Mouse (Mus musculus) fat pad, adult 2 months (tissue): ENCODE measurements around the gene Thrsp.
"Not testable (repeated sequence)": the region's sequence is repeated elsewhere in the genome, so short reads cannot be mapped to it uniquely, and the experiment has no call there.

Source experiments
- DNase-seq: peaks from one replicate; pipeline ENCODE4 v3.0.0-alpha.2; 2011; ENCODE audit warnings: low read depth, low spot score; ENCODE audit errors: extremely low read depth

The Thrsp gene

DNA sequence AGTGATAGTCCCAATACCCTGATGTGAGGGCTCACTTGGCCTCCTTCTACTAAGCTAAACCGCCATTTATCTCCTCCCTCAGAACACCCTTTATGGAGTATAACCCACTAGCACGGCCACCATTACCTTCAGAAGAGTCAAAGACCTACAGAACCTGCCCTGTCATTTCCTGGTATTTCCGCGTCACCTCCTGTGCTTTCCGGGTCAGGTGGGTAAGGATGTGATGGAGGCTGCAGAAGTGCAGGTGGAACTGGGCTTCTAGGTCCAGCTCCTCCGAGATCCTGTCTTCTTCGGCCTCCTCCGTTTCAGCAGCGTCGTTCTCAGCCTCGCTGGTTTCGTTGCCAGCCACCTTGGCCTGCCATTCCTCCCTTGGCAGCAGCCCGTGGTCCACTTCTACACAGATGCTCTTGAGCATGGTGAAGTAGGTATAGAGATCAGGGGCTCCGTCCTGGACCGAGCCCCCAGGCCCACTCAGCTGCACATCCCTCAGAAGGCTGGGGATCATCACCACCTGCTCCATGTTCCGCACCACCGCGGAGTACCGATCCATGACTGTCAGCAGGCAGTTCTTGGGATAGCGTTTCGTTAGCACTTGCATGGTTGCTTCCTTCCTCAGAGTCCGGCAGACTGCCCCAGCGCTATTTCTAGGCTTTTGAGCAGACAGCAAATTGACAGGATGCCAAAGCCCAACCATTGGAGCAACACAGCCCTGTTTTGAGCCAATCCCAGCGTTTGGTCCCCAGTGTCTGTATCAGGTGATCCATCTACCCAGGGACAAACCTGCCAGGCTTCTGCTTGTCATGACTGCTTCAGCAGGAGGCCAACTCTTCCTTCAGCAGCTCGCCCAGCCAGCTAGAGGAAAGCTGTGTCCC lies at the start of gene Thrsp:
TSS of gene Thrsp (minus strand) at position 825 of the 872 bp plus-strand sequence.
- DNase-seq = no peak

DNA sequence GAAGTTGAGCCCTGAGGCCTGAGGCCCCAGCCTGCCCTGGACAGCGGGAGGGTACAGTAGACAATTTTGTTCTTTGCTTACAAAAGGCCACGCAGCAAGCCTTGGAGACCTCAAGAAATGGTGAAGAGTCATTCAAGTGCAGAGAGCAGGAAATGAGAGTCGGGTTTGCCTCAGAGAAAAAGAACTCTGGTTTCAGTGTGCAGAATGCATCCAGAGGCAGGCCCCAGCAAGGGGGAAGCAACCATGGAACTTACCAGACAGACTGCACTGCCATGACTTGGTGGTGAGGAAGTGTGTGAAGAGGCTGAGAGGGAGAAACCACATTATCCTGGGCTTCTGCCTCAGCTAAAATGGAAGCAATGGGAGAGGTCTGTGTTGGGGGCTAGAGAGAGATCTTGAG lies 38.0 kb upstream of the Thrsp start:
- no peak for DNase-seq

DNA sequence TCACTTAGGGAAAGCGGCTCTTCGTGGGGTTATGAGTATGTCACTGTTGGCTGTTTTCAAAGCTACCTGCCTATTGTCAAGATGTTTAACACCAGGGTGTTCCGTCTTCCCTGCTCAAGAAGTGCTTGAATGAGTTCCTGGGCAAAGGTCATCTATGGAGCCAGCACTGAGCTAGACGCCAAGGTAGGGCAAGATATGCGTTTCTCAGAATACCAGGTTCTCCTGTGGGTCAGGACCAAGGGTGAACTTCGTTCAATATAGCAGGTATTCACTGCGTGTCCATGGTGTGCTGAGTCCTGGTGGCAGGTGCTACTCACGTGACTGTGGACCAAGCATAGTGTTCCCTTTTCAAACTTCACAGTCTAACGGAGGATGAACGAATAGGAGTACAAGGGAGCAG lies 37.3 kb upstream of the Thrsp start:
- DNase-seq = no peak

DNA sequence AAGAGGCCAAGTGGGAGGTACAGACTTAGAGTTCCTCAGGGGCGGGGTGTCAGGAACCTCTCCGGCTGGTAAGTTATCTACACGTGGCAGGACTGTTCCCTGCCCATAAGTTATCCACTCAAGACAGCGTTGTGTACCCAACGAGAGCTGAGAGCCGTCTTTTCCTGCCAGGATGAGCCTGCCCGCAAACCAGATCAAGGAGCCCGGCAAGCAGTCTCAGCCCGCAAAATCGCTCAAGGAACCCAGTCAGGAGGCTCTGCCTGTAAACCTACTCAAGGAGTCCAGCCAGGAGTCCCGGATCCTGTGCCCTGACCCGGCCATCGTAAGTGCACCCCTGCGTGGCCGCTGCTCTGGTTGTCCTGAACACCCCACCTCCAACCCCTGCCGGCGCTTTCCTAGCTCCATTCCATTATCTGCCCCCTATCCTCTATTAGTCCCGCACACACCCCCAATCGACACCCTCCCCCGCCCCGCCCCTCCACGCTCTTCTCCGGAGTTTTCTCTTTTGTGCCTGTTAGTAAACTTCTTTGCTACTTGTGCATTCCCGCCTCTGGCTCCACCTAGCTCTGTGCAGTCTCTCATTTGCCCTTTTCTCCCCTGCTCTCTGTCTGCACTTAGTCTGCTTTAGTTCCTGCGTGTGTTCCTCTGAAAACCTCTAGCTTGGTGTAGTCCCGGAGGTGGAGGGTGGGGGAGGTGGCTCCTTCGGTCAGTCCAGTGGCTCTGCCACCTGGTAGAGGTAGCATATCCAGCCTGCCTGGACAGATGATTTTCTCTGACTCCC lies 35.8 kb upstream of the Thrsp start:
- DNase-seq = no peak

DNA sequence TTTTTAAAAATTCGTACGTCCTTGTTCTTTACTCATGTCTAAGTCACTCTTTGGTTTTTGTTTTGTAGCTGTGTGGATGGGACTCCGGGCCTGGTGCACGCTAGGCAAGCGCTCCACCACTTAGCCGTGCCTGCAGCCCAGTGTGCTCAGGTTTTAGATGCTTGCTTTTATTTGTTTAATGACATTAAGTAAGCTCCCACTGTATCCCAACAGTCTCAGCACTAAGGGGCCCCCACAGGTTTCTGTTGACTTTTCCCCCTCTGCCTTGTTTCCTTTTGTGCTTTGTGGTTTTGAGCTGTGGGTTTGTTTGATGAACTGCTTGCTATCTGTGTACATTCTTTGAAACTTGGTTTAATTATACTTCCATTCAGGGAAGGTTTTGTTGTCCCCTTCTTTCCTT lies 34.7 kb upstream of the Thrsp start:
- DNase-seq = no peak

DNA sequence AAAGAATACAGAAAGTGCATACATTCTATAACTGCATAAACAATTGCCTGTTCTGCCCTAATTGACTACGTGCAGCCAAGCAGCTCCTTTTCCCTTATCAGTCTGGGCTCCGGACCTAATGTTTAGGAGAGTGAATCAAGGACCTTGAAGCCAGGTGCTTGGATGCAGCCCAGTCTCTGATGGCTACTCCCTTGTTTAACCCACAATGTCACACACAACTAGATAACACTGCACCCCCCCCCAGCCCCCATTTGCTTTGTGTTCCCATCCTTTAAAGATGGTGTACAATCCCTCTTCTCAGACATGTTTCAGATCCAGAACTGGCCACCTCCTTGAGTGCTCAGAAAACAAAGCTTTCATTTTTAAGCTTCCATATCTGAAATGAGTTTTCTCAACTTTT lies 33.5 kb upstream of the Thrsp start, which contains the start of gene Kctd14:
TSS of gene Kctd14 (plus strand) at position 301 of the 400 bp plus-strand sequence.
- not testable (repeated sequence) for DNase-seq

DNA sequence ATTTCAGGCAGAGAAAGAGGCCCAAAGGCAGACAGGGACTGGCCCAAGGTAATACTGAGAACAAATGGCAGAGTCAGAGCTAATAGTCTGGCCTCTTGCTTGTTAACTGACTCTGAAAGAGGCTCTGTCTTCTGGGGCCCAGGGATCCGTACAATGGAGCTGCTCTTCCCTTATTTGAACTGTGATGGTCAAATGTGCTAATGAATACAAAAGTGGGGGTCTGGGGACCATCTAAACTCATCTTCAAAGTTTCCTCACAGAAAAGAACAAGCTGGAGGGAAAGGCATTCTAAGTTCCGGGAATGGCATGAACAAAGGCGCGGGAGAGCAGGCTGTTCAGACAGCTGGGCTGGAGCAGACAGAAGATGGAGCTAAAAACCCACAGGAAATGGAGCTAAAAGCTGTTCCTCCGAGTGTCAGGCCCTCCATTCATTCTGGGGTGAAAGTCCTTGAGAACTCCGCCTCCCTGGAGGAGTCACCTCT lies 29.6 kb upstream of the Thrsp start:
- DNase-seq = no peak

DNA sequence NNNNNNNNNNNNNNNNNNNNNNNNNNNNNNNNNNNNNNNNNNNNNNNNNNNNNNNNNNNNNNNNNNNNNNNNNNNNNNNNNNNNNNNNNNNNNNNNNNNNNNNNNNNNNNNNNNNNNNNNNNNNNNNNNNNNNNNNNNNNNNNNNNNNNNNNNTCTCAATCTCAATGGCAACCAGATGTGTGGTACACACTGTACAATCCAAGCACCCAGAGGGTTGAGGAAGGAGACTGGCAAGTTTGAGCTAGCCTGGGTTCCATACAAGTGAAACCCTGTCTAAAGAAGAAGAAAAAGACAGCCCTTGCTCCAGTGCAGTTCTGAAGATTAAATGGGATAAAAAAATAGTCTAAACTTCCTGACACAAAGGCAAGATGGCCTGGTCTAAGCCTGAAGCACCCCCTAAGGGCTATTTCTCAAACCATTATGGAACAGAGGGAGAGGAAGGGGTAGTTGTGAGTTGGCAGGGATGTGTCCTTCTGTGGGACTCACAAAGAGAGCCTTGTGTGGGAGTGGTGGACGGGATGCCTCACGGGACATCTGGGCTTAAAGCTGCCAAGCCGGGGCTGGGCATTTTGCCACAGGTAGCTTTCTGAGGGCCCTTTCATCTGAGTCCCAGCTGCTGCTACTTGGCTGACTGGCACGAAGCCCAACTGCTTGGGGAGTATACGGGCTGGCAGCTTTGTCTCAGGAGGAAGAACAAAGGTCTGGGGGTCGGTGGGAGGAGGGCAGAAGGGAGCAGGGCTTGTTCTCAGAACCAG lies 28.8 kb upstream of the Thrsp start:
- DNase-seq = peak; percentile 92

DNA sequence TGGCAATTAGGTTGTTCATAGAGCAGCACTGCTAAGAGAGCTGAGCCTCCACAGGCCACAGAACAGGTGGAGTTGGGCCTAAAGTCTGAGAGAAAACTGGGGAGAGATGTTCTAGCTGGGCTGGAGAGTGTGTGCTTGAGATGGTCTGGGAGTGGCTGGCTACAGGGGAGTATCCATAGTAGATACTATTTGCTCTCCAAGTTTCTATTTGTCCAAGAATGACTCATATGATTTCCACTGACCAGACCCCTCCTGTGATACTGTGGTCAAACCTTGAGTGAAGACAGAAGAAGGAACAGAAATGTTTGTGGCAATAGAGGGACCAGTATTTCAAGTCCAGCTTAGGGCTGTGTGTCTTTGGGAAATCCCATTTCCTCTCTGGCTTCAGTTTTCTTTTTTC lies 21.5 kb upstream of the Thrsp start:
- DNase-seq = no peak

DNA sequence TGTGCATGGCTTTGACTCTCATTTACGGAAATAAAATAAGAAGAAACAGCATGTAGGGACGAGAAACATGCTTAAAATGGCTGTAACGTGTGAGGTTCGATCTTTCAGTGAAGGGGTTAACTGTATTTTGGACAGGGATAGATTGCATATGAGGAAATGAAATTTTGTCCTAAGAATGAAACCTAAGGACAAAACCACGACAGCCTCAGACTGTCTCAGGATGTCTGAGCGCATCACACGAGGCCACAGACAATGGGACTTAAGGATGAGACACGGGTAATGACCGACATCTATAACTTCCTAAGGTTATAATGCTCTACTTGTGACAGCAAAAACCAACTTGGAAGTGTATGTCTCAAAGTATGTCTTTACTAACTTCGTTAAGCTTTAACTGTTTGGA lies 17.0 kb upstream of the Thrsp start:
- no peak for DNase-seq

DNA sequence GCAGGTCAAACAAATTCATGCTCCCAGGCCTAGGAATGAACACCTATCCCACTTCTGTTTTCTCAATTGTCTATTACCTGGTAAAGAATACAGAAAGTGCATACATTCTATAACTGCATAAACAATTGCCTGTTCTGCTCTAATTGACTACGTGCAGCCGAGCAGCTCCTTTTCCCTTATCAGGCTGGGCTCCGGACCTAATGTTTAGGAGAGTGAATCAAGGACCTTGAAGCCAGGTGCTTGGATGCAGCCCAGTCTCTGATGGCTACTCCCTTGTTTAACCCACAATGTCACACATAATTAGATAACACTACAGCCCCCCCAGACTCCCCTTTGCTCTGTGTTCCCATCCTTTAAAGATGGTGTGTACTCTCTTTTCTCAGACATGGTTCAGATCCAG lies 16.0 kb upstream of the Thrsp start:
- not testable (repeated sequence) for DNase-seq

DNA sequence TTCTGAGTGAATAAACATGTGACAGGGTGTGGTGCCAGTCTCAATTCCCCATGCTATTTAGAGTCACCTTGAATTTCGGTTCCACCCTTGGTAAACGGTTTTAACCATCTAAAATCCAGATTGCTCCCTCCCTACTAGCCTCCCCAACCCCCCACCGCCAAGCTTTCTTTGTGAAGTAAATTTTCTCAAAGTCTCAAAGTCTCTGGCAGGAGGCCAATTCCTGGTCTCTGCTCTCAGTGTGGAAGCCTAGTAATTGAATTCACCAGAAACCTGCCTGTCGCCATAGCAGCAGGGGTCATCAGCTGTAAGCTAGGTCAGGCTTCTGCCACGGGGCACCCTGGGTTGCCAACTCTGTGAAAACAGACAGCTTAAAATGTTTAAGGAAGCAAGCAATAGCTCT lies 12.2 kb upstream of the Thrsp start:
- DNase-seq = no peak

DNA sequence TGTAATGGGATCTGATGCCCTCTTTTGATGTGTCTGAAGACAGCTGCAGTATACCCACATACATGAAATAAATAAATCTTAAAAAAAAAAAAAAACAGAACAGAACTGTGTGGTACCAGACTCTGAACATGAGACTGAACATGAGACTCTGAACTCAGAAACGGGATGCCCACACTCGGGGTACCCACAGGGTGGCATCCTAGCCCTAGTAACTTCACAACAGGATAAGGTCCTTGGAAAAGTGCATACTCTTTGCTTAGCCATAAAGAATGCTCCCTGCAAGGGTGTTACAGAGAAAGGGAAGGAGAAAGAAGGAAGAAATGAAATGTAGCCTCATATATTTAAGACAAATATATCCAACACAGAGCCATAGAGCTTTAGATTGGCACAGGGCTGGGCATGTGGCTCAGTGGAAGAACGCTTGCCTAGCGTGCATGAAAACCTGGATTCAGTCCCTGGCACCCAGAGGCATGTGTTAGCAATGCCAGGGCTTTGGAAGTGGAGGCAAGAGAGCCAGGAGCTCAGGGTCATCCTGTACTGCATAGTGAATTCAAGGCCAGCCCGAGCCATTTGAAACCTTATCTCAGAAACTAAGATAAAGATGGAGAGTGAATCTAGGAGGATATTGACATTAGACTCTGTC lies 10.4 kb upstream of the Thrsp start:
- DNase-seq = peak; percentile 36

DNA sequence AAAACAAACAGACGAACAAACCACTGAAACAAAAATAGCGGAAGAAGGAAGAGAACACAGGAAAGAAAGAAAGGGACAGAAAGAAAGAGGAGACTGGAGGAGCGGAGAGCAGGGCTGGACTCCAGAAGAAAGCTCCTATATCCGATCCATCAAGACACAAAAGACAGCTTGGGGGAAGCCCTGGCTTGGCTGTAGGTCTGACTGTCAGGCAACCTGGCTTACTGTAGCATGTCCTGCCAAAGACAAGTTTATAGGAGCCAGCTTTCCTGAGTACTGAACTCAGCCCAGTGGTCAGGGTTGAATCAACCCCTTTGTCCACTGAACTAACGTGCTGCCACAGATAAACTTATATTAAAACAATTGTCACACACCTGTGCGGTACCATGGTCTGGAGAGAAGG lies 9.8 kb upstream of the Thrsp start:
- no peak for DNase-seq

DNA sequence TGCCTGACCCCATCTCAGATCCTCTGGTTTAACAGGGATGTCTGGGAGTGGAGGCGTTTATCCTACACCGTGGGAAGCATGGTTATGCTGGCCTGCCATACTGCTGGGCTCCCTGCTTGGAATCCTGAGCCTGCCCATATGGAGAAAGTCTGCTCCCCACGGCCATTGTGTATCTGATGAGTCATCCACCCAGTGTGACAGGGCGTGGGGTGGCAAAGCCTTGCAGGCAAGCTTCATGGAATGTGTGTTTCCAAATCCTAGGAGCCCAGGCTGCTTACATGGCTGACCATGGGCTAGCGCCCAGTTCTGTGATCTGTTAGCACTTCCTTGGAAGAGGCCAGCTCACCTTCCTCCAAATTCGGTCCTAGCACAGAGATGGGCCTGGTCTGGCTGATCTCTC lies 9.0 kb upstream of the Thrsp start:
- no peak for DNase-seq

DNA sequence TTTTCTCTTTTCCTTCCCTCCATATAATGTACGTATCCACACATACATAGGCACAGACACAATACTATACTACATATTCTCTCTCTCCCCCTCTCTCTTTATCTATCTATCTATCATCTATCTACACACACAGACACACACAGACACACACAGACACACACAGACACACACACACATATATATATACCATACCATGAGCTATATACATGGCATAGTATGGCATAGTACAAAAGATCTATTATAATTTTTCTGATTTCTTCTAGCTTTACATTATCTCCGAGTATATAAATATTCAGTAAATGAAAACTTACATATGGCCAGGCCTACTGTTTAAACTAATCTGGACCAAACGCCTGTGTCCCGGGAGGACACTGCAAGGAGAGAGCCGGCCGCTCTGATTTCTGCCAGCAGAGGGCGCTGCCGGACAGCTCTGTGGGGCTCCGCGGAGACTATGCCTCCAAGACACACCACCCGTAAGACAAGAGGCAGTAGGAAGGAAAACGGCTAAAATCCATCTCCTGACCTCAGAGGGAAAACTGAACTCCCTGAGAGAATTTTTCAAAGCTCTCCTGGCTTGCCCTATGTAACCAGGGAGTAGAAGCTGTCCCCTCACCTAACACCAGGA lies 7.2 kb upstream of the Thrsp start:
- DNase-seq = no peak

DNA sequence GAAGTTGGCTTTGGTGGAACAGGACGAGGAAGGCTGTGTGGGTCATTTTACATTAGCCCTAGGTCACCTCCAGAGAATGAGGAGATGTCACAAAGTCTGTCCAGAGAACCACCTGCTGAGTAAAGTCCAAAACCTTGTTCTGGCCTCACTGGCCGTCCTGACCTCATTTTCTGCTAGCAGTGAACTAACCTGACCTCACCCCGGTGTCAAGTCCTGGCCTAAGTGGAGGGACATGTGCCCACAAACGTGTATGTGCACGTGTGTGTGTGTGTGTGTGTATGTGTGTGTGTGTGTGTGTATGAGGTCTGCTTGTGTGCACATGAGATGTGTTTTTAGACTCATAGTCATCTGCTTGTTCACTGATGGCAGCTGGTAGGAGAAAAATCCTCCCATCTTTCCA lies 6.2 kb upstream of the Thrsp start:
- no peak for DNase-seq

DNA sequence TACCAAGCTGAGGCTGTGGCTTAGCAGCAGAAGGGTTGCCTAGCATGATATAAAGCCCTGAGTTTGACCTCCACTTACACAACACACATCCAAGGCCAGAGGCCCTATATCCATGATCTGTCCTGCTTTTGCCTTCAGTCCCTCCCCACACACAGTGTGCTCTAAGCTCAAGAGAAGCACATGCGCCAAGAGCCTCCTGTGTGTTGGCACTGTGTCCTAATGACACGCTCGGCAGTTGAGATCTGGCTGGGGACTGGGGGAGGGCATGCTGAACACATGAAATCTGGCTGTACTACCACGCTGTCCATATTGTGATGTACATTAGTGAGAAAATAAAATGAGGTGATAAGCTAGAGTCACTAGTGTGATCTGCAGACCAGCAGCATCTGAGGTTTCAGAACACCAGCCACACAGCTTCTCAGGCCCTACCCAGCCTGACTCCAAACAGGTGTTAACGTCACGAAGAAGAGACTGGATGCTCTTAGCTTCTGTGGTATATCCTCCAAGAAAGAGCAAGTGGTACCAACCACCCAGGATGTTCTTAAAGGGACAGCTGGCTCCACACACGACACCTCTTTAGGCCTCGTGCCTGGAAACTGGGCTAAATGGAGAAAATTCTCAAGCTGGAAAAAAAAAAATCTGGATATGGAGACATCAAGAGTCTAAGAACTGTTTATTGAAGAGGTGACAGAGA lies 3.6 kb upstream of the Thrsp start:
- DNase-seq = no peak

DNA sequence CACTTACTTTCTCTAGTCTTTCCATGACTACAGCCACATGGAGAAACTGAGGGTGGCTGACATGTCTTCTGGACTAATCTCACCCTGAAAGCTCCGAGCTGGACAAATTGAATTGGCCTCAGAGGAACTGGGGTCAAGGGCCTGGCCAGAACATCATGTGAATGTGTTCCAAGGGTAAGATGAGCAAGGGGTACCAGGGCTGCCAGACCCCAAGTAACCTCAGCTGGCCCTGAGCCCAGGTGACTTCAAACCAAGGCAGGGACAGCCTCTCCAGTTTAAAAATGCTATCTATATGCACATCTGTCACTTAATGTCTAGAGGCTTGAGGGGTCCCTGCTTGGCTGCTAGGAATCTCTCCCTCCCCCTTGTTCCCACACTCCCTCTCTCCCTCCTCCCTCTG lies 2.9 kb upstream of the Thrsp start:
- no peak for DNase-seq

DNA sequence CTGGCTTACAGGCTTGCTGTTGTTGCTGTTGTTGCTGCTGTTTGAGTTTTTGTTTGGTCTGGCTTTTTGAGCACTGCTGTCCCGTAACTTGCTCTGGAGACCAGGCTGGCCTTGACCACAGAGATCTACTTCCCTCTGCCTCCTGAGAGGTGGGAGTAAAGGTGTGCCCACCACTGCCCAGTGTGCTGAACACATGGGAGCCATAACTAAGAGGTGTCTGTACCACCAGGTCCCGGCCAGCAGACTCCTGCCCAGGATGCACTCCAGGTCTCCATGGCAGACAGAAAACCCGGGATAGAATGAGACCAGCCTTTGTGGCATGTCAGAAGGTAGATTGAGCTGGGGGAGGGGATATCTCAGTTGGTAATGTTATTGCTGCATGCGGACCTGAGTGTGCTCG lies 1.6 kb upstream of the Thrsp start:
- no peak for DNase-seq
